Mouse (Mus musculus) heart, embryonic 12.5 days (tissue): ENCODE measurements around the gene Krt81. TPM values are rescaled to one million over a fixed set of nuclear protein-coding genes. Genes with fewer than 3 reads are reported as not detected.

Source experiments
- ATAC-seq: fragments of 200-750 bp; cut with Nextera tagmentation; 2 replicates; pipeline ENCODE4 v1.8.0; 2017; ENCODE audit warnings: moderate TSS enrichment, moderate library complexity; ENCODE audit not compliant: insufficient number of reproducible peaks, low FRiP score
- H3K27ac ChIP-seq: fragments of 300-500 bp; sonication (generic); 2 replicates; pipeline ENCODE4 v1.5.1; 2016; ENCODE audit warnings: mild to moderate bottlenecking, moderate library complexity; ENCODE audit not compliant: poor library complexity, severe bottlenecking
- H3K27me3 ChIP-seq: fragments of 300-500 bp; sonication (generic); replicated peaks from 2 replicates; pipeline ENCODE4 v1.6.1; 2016; ENCODE audit warnings: mild to moderate bottlenecking, moderate library complexity
- H3K36me3 ChIP-seq: fragments of 300-500 bp; sonication (generic); 2 replicates; pipeline ENCODE4 v1.6.1; 2016; ENCODE audit warnings: mild to moderate bottlenecking, moderate library complexity
- H3K4me1 ChIP-seq: fragments of 300-500 bp; sonication (generic); replicated peaks from 2 replicates; pipeline ENCODE4 v1.6.1; 2016; ENCODE audit warnings: mild to moderate bottlenecking
- H3K4me2 ChIP-seq: fragments of 300-500 bp; sonication (generic); 2 replicates; pipeline ENCODE4 v1.6.1; 2016; ENCODE audit warnings: mild to moderate bottlenecking, moderate library complexity
- H3K4me3 ChIP-seq: fragments of 300-500 bp; sonication (generic); 2 replicates; pipeline ENCODE4 v1.5.1; 2016; ENCODE audit warnings: mild to moderate bottlenecking
- H3K9ac ChIP-seq: fragments of 300-500 bp; sonication (generic); 2 replicates; pipeline ENCODE4 v1.6.1; 2016; ENCODE audit warnings: mild to moderate bottlenecking, moderate library complexity
- H3K9me3 ChIP-seq: fragments of 300-500 bp; sonication (generic); replicated peaks from 2 replicates; pipeline ENCODE4 v1.6.1; 2016; ENCODE audit warnings: mild to moderate bottlenecking, moderate library complexity
- WGBS: fragments of 180-500 bp; shearing (Covaris S2); methylation state at CpG from one replicate; pipeline ENCODE4 v1.1.7; 2016; 5-methylcytosine and 5-hydroxymethylcytosine counted together
- polyA plus RNA-seq: library from polyadenylated mRNA; unstranded; fragments of >200 nt; fragmentation: Nextera tagmentation; extraction: Ambion mirVana; gene quantifications from 2 replicates; pipeline ENCODE4 v1.2.1, GENCODE M21; 2016

Gene Krt81
- polyA plus RNA-seq, 1 experiment from 2014 or later, result not detected

DNA sequence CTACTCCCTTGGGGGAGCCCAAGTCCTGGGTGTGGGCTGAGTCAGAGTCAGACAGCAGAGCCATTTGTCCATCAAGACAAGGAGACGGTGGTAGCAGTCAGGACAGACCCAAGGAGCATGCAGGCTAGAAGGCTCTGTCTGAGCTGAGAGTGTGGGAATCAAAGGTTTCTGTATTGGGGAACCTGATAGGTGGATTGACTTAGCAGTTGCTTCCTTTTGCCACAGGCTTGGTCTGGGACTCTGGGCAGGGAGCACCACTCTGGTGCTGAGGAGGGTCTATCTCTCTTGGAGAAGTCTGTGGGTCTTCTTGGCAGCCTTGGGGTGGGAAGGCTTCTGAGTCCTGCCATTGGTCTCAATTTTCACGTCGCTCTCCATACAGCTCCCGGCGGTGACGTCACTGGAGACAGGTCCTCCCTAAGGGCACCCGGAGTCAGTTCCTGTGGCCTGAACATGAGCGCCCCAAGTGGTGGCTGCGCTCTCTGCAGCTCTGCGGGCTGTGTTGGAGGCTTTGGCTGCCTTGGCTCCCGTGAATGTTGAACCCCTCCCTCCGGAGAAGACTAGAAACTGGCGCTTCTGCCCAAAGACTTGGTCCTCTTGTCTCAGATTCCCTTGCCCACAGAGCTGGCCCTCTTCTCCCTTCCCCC lies 10.3 kb downstream of the Krt81 start:
- H3K9ac ChIP-seq, result no peak overlapping the region
- peaks cover 3% of the 10 kb centered on the region; the same call in 1 of the 2 replicates for H3K9me3 ChIP-seq
- H3K27ac ChIP-seq, result no peak overlapping the region
- no peak overlapping the region for H3K4me3 ChIP-seq
- 0 out of 2 replicates have a peak, but pooled peaks have one; percentile 36 for ATAC-seq
- H3K27me3 ChIP-seq, result 0 out of 2 replicates have a peak, but pooled peaks cover 5% of the 10 kb centered on the region
- 0 out of 2 replicates have a peak, but pooled peaks cover 5% of the 10 kb centered on the region for H3K4me1 ChIP-seq
- peak overlapping the region; percentile 34; the same call in 1 of the 2 replicates for H3K4me2 ChIP-seq
- 3% methylated on average over 13 of the region's 13 CpGs for WGBS
- no peaks in the 10 kb centered on the region for H3K36me3 ChIP-seq

GRCm38 (mm10) chr15:101447444-101447843 lies 16.1 kb downstream of the Krt81 start, which contains the start of gene Krt88:
Krt88 (plus strand) TSS chr15:101447744.
- ATAC-seq, result no peak
- H3K4me2 ChIP-seq, result peak within 1 kb of the TSS; percentile 8; the same call in 1 of the 2 replicates

DNA sequence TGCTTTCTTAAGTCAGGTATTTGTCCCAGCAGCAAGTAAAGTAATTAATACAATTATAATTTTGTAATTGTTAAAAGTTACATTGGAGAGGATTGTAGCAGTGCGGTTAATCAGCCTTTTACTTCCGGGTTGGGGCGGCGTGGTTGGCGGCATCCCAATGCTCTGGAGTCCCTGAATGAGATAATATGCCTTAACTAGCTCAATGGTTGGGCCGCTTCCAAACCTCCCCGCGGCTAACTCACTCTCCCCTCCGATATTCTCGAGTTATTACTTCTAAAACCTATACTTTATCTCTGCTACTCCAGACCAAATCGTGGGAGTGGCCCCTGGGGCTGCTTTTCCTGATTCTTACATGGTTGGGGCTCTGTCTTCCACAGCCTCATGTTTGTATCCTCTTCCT lies 17.0 kb downstream of the Krt81 start:
- no peaks in the 10 kb centered on the region for H3K36me3 ChIP-seq
- 57% methylated on average over 11 of the region's 11 CpGs for WGBS
- no peaks in the 10 kb centered on the region for H3K9me3 ChIP-seq
- H3K27ac ChIP-seq, result no peak overlapping the region
- H3K9ac ChIP-seq, result no peak overlapping the region
- H3K4me2 ChIP-seq, result peak overlapping the region; percentile 8; the same call in 1 of the 2 replicates
- H3K27me3 ChIP-seq, result peaks cover 4% of the 10 kb centered on the region; the same call in 1 of the 2 replicates
- H3K4me3 ChIP-seq, result no peak overlapping the region
- H3K4me1 ChIP-seq, result no peaks in the 10 kb centered on the region
- ATAC-seq, result no peak

More at GRCm38 (mm10) chr15:101447444-101447843, 16.1 kb downstream of the Krt81 start, which contains the start of gene Krt88:
- Histone ChIP-seq H3K27ac (no peak within 1 kb of the TSS), H3K4me1 (no peaks in the 10 kb centered on the region), H3K27me3 (peaks cover 6% of the 10 kb centered on the region; the same call in 1 of the 2 replicates), H3K9me3 (no peaks in the 10 kb centered on the region), H3K36me3 (no peaks in the 10 kb centered on the region), H3K9ac (no peak within 1 kb of the TSS), H3K4me3 (no peak within 1 kb of the TSS)
- WGBS, result 69% methylated on average over 2 of the region's 2 CpGs

GRCm38 (mm10) chr15:101440837-101441236 lies 22.7 kb downstream of the Krt81 start:
- peaks cover 43% of the 10 kb centered on the region for H3K27me3 ChIP-seq
- H3K4me2 ChIP-seq, result no peak overlapping the region
- H3K36me3 ChIP-seq, result no peaks in the 10 kb centered on the region
- ATAC-seq, result no peak
- peaks cover 5% of the 10 kb centered on the region; the same call in 1 of the 2 replicates for H3K4me1 ChIP-seq
- 61% methylated on average over 4 of the region's 4 CpGs for WGBS
- H3K9ac ChIP-seq, result no peak overlapping the region
- H3K9me3 ChIP-seq, result no peaks in the 10 kb centered on the region
- H3K4me3 ChIP-seq, result no peak overlapping the region
- no peak overlapping the region for H3K27ac ChIP-seq

- Histone ChIP-seq H3K36me3 (no peaks in the 10 kb centered on the region), H3K4me3 (peak within 1 kb of the TSS; percentile 20), H3K27me3 (peaks cover 57% of the 10 kb centered on the region), H3K27ac (no peak within 1 kb of the TSS), H3K4me2 (peak within 1 kb of the TSS; percentile 51), H3K9me3 (no peaks in the 10 kb centered on the region), H3K9ac (no peak within 1 kb of the TSS), H3K4me1 (peaks cover 5% of the 10 kb centered on the region; the same call in 1 of the 2 replicates)
- ATAC-seq, result no peak
- WGBS, result 2% methylated on average over 34 of the region's 34 CpGs
These were observed 25.0 kb downstream of the Krt81 start, which contains the start of gene Krt87 for GRCm38 (mm10) chr15:101438555-101438954. Krt87 (minus strand) TSS chr15:101438804.

DNA sequence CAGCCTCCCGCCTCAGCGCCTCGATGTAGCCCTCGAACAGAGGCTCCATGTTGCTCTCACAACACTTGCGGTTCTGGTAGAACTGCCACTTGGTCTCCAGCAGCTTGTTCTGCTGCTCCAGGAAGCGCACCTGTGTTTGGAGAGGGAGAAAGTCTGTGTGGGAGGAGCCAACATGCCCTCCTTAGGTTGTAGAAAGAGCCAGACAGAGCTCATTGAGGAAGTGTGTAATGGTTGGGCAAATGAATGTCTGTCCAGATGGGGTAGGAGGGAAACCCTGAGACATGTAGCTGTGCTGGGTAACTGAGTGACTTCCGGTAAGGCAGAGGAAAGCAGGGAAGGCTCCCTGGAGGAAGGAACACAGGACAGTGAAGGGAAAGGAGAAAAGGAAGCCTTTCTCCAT lies 26.9 kb downstream of the Krt81 start:
- Histone ChIP-seq H3K4me1 (peaks cover 5% of the 10 kb centered on the region; the same call in 1 of the 2 replicates), H3K9me3 (no peaks in the 10 kb centered on the region)
- WGBS, result 83% methylated on average over 7 of the region's 7 CpGs

GRCm38 (mm10) chr15:101424914-101425313 lies 38.6 kb downstream of the Krt81 start:
- peaks cover 36% of the 10 kb centered on the region for H3K27me3 ChIP-seq
- H3K36me3 ChIP-seq, result no peaks in the 10 kb centered on the region
- H3K27ac ChIP-seq, result no peak overlapping the region
- H3K4me1 ChIP-seq, result peaks cover 4% of the 10 kb centered on the region
- H3K9me3 ChIP-seq, result no peaks in the 10 kb centered on the region
- no peak for ATAC-seq
- H3K9ac ChIP-seq, result no peak overlapping the region; the same call in 1 of the 2 replicates
- 19% methylated on average over 5 of the region's 5 CpGs for WGBS
- no peak overlapping the region for H3K4me3 ChIP-seq
- no peak overlapping the region for H3K4me2 ChIP-seq

More for the DNA sequence above, 26.9 kb downstream of the Krt81 start:
- H3K36me3 ChIP-seq, result no peaks in the 10 kb centered on the region
- H3K9ac ChIP-seq, result no peak overlapping the region
- ATAC-seq, result no peak
- H3K4me2 ChIP-seq, result no peak overlapping the region
- H3K4me3 ChIP-seq, result no peak overlapping the region
- no peak overlapping the region for H3K27ac ChIP-seq
- peaks cover 62% of the 10 kb centered on the region for H3K27me3 ChIP-seq

DNA sequence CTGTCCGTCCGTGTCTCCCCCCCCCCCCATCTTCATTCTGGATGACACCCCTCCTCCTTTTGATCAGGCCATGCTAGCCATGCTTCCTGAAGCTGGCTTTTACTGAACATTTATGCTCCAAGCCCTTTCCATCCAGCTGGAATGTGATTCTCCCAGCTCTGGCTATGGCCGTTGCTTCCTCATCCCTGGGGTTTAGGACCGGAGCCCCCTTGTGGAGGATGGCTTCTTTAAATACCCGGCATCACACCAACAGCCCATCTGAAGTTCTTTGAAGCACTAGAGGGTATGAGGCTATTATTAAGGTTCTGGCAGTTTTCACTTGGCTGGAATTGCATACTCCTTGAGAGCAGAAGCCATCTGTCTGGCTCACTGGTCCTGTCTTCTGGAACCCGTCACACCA lies 42.6 kb downstream of the Krt81 start:
- H3K4me3 ChIP-seq, result no peak overlapping the region
- no peak overlapping the region for H3K9ac ChIP-seq
- WGBS, result 50% methylated on average over 6 of the region's 6 CpGs
- H3K4me2 ChIP-seq, result no peak overlapping the region
- H3K27ac ChIP-seq, result no peak overlapping the region
- no peak for ATAC-seq
- no peaks in the 10 kb centered on the region for H3K9me3 ChIP-seq
- H3K27me3 ChIP-seq, result peaks cover 22% of the 10 kb centered on the region
- H3K4me1 ChIP-seq, result peaks cover 4% of the 10 kb centered on the region
- no peaks in the 10 kb centered on the region for H3K36me3 ChIP-seq

DNA sequence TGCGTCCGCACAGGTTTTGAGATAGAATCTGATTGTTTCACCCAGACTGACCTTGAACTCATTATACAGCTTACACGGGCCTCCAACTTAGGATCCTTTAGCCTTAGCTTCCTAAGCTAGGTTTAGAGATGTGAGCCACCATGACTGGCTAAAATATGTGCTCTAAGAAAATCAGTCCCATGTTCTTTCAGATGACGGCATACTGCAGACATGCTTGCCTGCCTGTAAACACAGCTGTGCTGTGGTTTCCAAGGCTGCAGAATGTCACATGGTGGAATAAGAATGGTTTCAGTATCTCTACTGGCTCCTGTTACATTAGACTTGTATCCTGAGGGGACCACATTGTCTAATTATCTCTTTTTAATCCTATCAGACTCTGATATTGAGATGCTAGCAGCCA lies 44.6 kb downstream of the Krt81 start:
- Histone ChIP-seq H3K4me1 (0 out of 2 replicates have a peak, but pooled peaks cover 2% of the 10 kb centered on the region), H3K27me3 (peaks cover 38% of the 10 kb centered on the region), H3K4me3 (no peak overlapping the region), H3K9me3 (no peaks in the 10 kb centered on the region), H3K27ac (no peak overlapping the region), H3K4me2 (no peak overlapping the region), H3K36me3 (no peaks in the 10 kb centered on the region), H3K9ac (no peak overlapping the region)
- no peak for ATAC-seq
- 78% methylated on average over 4 of the region's 4 CpGs for WGBS

GRCm38 (mm10) chr15:101414807-101415565 lies 48.6 kb downstream of the Krt81 start:
- no peak overlapping the region for H3K27ac ChIP-seq
- peaks cover 61% of the 10 kb centered on the region for H3K27me3 ChIP-seq
- 37% methylated on average over 11 of the region's 11 CpGs for WGBS

More at GRCm38 (mm10) chr15:101414807-101415565, 48.6 kb downstream of the Krt81 start:
- H3K4me3 ChIP-seq, result no peak overlapping the region
- no peaks in the 10 kb centered on the region for H3K9me3 ChIP-seq
- H3K36me3 ChIP-seq, result no peaks in the 10 kb centered on the region
- H3K4me2 ChIP-seq, result no peak overlapping the region
- no peak for ATAC-seq
- H3K4me1 ChIP-seq, result peaks cover 13% of the 10 kb centered on the region; the same call in 1 of the 2 replicates
- no peak overlapping the region for H3K9ac ChIP-seq
